Mouse (Mus musculus) ES-Bruce4 (cell line): ENCODE data around the gene Iffo2.
A peak's percentile ranks its signal among the peaks of the same experiment; 100 is the strongest.

ENCODE experiments used
- CTCF ChIP-seq: IDR thresholded peaks from one replicate; pipeline ENCODE4 v1.8.1; 2011; ENCODE audit warnings: low read depth, low read length
- EP300 ChIP-seq: IDR thresholded peaks from 2 replicates; pipeline ENCODE4 v1.6.1; 2011; ENCODE audit warnings: low read depth, low read length; ENCODE audit not compliant: insufficient read depth

DNA sequence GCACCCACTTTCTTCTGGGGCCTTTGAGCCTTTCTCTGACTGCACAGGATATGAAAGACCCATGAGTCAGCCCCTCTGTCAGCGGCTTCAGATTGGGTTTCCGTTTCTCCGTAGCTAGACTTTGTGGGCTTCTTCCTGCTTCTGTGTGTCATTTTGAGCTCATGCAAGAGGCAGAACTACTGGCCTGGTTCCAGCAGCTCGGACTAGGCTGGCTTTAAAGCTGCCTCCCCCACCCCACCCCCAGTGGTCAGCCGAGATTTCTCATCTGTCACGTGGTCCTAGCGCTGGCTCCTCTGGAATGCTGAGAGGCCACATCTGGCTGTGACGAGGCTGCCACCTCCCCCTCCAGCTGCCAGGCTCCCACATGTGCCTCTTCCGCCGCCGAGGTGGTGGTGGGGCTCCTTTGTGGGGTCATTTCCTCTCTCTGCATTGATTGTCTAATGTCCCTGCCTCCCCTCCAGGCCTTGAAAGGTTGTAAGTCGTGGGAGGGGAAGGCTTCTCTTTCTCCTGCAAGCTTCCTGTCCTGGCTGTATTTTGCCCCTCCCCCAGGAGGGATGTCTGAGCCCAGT lies 68.7 kb downstream of the Iffo2 start:
- TF ChIP-seq CTCF: no peak
- TF ChIP-seq EP300: peak; percentile 97
